Mouse (Mus musculus) kidney, embryonic 16.5 days (tissue): ENCODE measurements around the gene Il1r1. TPM values are rescaled to one million over a fixed set of nuclear protein-coding genes. Genes with fewer than 3 reads are reported as not detected.

Source experiments
- ATAC-seq: fragments of 200-750 bp; cut with Nextera tagmentation; 2 replicates; pipeline ENCODE4 v1.8.0; 2017; ENCODE audit warnings: moderate TSS enrichment; ENCODE audit not compliant: low FRiP score, low TSS enrichment
- H3K27ac ChIP-seq: fragments of 300-500 bp; sonication (generic); 2 replicates; pipeline ENCODE4 v1.5.1; 2014; ENCODE audit warnings: low read length
- H3K27me3 ChIP-seq: fragments of 300-500 bp; sonication (generic); 2 replicates; pipeline ENCODE4 v1.6.1; 2014; ENCODE audit warnings: low read length, control low read depth, mixed read lengths; ENCODE audit not compliant: insufficient read depth
- H3K36me3 ChIP-seq: fragments of 300-500 bp; sonication (generic); 2 replicates; pipeline ENCODE4 v1.6.1; 2014; ENCODE audit warnings: low read length, control low read depth, mixed read lengths; ENCODE audit not compliant: insufficient read depth
- H3K4me1 ChIP-seq: fragments of 300-500 bp; sonication (generic); 2 replicates; pipeline ENCODE4 v1.6.1; 2014; ENCODE audit warnings: low read length, control low read depth, mixed read lengths; ENCODE audit not compliant: insufficient read depth
- H3K4me2 ChIP-seq: fragments of 300-500 bp; sonication (generic); replicated peaks from 2 replicates; pipeline ENCODE4 v1.6.1; 2014; ENCODE audit warnings: low read depth, low read length
- H3K4me3 ChIP-seq: fragments of 300-500 bp; sonication (generic); 2 replicates; pipeline ENCODE4 v1.5.1; 2014; ENCODE audit warnings: mild to moderate bottlenecking, low read length
- H3K9ac ChIP-seq: fragments of 300-500 bp; sonication (generic); replicated peaks from 2 replicates; pipeline ENCODE4 v1.6.1; 2014; ENCODE audit warnings: low read length
- H3K9me3 ChIP-seq: fragments of 300-500 bp; sonication (generic); 2 replicates; pipeline ENCODE4 v1.6.1; 2016; ENCODE audit warnings: low read length, control low read depth
- WGBS: fragments of 180-500 bp; shearing (Covaris S2); extraction: QIAGEN DNeasy Blood & Tissue Kit; methylation state at CpG from one replicate; pipeline ENCODE4 v1.1.7; 2014; 5-methylcytosine and 5-hydroxymethylcytosine counted together
- polyA plus RNA-seq: library from polyadenylated mRNA; unstranded; fragments of >200 nt; fragmentation: Nextera tagmentation; extraction: Ambion mirVana; gene quantifications from 2 replicates; pipeline ENCODE4 v1.2.1, GENCODE M21; 2015

Gene Il1r1
- polyA plus RNA-seq, 1 experiment from 2014 or later: 5.3 TPM

DNA sequence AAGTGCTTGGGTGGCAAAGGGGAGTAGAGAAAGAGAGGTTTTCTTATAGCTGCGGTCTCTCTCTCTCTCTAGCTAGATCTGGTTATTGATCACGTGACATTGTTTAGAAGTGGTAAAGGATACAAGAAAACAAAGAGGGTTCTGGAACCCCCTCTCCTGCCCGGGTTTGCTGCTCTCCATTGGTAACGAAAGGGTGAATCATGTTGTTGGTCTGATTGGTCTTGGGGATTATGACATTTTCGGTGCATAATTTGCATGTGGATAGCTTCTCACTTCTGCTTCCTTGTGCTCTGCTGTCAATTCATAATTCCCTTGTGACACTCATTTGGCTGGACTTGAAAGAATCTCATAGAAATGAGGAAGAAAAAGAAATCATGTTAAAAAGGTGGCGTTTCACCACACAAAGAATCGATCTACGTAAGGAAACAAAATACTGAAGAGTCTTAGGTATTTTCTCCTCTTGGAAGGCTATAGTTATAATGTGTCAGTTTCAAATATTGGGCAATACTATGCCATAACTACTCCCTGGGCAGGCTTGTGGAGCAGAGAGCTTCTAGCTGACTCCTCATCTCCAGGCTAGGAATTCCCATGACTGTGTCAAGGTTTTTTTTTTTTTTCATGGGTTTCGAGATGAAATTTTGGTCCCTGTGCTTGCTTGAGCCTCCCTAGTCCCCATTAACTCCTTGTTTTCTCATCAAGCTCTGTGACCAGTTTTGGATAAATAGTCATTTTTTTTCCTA is 15.6 kb downstream of the Il1r1 start:
- H3K9me3 ChIP-seq: 0 out of 2 replicates have a peak, but pooled peaks cover 2% of the 10 kb centered on the region
- no peak overlapping the region for H3K27ac ChIP-seq
- no peaks in the 10 kb centered on the region; the same call in 1 of the 2 replicates for H3K27me3 ChIP-seq
- peaks cover 19% of the 10 kb centered on the region for H3K4me1 ChIP-seq
- no peak for ATAC-seq
- H3K4me3 ChIP-seq: no peak overlapping the region
- H3K36me3 ChIP-seq: no peaks in the 10 kb centered on the region
- no peak overlapping the region for H3K4me2 ChIP-seq
- H3K9ac ChIP-seq: no peak overlapping the region
- 90% methylated on average over 9 of the region's 9 CpGs for WGBS

DNA sequence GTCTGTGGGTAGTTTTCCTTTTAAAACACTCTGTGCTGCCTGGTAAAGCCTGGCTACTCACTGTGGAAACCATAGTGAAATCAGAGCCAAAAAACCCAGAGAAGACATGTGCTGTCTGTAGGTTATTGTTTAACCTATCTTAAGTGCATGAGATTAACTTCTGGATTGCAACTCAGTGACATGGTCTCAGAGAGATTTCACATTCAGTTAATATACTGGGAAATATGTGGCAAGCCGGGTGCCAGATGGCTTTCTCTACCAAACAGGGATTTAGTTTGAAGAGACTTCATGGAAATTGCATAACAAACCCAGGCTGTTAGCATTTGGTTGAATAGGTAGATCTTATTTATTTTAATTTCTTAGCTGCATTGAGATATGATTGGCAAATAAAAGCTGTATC is 17.8 kb downstream of the Il1r1 start:
- Histone ChIP-seq H3K9me3 (0 out of 2 replicates have a peak, but pooled peaks cover 2% of the 10 kb centered on the region), H3K4me2 (no peak overlapping the region), H3K4me1 (peaks cover under 1% of the 10 kb centered on the region), H3K27ac (no peak overlapping the region), H3K36me3 (no peaks in the 10 kb centered on the region), H3K27me3 (no peaks in the 10 kb centered on the region; the same call in 1 of the 2 replicates), H3K9ac (no peak overlapping the region), H3K4me3 (no peak overlapping the region)
- no peak for ATAC-seq
- 70% methylated on average over 1 of the region's 1 CpGs for WGBS

DNA sequence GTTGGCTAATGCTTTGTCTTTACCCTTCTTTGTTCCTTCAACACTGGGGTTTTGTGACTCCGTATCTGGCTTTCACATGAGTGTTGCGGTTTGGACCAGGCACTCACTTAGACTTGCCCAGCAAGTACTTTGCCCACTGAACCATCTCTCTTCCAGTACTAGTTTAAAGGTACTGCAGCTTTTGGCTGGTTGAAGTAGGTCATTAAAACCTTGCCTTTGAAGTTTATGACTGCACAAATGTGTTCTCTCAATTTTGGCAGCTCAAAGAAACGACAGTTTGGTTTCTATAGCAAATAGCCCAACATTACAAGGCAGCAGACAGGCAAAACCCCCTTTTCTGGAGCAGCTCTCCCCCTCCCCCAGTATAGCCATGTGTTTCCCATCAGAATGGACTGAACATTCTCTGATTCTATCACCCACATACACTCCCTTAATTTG is 18.7 kb downstream of the Il1r1 start:
- H3K9me3 ChIP-seq: 0 out of 2 replicates have a peak, but pooled peaks cover 2% of the 10 kb centered on the region
- WGBS: 47% methylated on average over 3 of the region's 3 CpGs
- H3K4me1 ChIP-seq: no peaks in the 10 kb centered on the region; the same call in 1 of the 2 replicates
- H3K27ac ChIP-seq: peak overlapping the region; percentile 58; the same call in 1 of the 2 replicates
- H3K4me2 ChIP-seq: no peak overlapping the region
- H3K36me3 ChIP-seq: no peaks in the 10 kb centered on the region
- no peak for ATAC-seq
- no peaks in the 10 kb centered on the region; the same call in 1 of the 2 replicates for H3K27me3 ChIP-seq
- no peak overlapping the region for H3K4me3 ChIP-seq
- H3K9ac ChIP-seq: no peak overlapping the region

DNA sequence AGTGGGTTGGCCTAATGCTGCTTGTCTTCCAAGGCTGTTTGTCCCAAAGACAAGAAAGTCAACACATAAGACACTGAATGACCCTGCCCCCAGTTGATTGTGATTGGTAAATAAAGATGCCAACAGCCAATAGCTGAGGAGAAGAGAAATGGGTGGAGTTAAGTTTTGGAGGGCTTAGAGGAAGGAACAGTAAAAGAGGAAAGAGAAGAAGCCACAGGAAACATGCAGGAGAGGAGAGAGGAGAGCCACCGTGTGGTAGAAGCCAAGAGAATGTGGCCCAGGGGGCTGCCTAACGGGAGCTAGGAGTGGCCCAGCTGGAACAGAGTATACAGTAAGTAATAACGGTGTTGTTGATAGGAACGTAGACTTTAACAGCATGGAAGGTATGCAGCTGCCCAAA is 25.5 kb downstream of the Il1r1 start:
- 51% methylated on average over 4 of the region's 4 CpGs for WGBS
- no peak overlapping the region for H3K4me3 ChIP-seq
- no peaks in the 10 kb centered on the region for H3K4me1 ChIP-seq
- H3K9me3 ChIP-seq: no peaks in the 10 kb centered on the region
- H3K27ac ChIP-seq: no peak overlapping the region
- no peaks in the 10 kb centered on the region for H3K36me3 ChIP-seq
- ATAC-seq: peak; percentile 51; the same call in 1 of the 2 replicates
- H3K9ac ChIP-seq: no peak overlapping the region
- no peaks in the 10 kb centered on the region for H3K27me3 ChIP-seq
- no peak overlapping the region for H3K4me2 ChIP-seq

DNA sequence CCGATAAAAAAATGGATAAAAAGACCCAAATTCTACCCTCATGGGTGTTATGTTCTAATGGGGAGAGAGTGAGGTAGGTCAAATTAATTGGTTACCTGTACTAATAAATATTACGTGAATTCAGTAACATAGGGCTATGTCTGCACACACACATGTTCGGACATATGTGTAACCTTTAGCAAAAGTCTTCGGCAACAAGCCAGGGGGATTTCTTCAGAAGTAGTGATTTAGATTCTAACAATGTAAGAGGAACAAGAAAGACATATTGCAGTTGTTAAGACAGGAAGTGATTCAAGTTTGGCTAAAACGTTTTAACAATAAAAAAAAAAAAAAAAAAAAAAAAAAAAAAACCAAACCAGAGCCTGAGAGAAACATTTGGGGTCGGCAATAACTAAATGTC is 27.6 kb downstream of the Il1r1 start:
- Histone ChIP-seq H3K27me3 (no peaks in the 10 kb centered on the region), H3K9me3 (no peaks in the 10 kb centered on the region), H3K36me3 (no peaks in the 10 kb centered on the region), H3K4me2 (no peak overlapping the region), H3K9ac (no peak overlapping the region), H3K4me3 (no peak overlapping the region), H3K27ac (no peak overlapping the region), H3K4me1 (no peaks in the 10 kb centered on the region)
- no peak for ATAC-seq
- WGBS: 74% methylated on average over 6 of the region's 6 CpGs

DNA sequence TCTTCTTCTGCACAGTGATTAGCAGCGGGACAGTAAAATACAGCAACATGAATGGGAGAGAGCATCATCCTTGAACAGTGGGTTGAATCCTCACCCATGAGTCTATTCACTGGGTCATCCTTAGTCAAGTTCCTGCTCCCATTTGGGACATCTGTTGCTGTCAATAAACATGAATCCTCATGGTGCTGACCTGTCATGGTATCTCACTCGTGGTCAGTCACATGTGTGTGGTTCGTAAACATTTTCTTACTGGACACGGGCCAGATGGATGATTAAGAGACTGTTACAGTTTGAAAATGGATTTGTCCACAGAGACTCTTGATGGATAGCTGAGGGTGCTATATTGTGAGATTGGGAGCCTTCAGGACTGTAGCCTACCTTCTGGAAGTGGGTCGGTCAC is 29.1 kb downstream of the Il1r1 start:
- no peaks in the 10 kb centered on the region for H3K27me3 ChIP-seq
- no peak for ATAC-seq
- 81% methylated on average over 5 of the region's 5 CpGs for WGBS
- no peaks in the 10 kb centered on the region for H3K9me3 ChIP-seq
- no peak overlapping the region for H3K27ac ChIP-seq
- no peak overlapping the region for H3K9ac ChIP-seq
- H3K36me3 ChIP-seq: no peaks in the 10 kb centered on the region
- H3K4me2 ChIP-seq: no peak overlapping the region
- no peaks in the 10 kb centered on the region for H3K4me1 ChIP-seq
- H3K4me3 ChIP-seq: no peak overlapping the region

DNA sequence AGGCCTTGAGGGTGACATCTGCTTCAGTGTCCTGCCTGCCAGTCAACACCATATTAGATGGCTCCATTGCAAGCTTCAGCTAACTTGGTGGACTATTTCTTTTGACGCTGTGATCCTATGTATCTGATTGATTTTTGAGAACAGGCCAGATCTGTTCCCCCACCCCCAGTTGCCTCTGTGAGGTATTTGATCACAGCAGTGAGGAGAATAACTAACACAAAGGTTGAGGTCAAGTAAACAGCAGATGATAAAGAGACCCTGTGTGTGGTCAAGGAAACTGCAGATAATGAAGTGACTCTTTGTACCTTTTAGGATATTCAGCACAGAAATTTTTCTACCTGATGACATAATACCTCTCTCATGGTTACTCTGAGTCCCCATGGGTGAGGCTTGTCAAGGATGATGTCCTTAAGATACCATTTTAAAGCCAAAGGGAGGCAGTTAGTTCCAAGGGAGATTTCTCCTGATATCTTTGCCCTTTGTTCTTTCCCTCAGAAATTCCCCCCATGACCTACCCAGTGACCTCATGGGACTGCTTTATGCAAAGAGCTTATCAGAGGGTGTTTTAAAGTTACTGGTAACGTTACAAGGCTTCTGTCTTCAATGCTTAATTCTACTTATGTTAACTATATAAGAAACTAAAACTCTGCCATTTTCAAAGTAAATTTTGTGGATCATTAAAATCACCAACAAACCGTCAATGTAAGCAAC is 29.6 kb downstream of the Il1r1 start:
- H3K9ac ChIP-seq: no peak overlapping the region
- H3K36me3 ChIP-seq: no peaks in the 10 kb centered on the region
- no peak overlapping the region for H3K27ac ChIP-seq
- H3K4me3 ChIP-seq: no peak overlapping the region
- H3K4me1 ChIP-seq: no peaks in the 10 kb centered on the region
- no peaks in the 10 kb centered on the region for H3K9me3 ChIP-seq
- no peaks in the 10 kb centered on the region for H3K27me3 ChIP-seq
- no peak overlapping the region for H3K4me2 ChIP-seq
- 68% methylated on average over 3 of the region's 3 CpGs for WGBS
- no peak for ATAC-seq

DNA sequence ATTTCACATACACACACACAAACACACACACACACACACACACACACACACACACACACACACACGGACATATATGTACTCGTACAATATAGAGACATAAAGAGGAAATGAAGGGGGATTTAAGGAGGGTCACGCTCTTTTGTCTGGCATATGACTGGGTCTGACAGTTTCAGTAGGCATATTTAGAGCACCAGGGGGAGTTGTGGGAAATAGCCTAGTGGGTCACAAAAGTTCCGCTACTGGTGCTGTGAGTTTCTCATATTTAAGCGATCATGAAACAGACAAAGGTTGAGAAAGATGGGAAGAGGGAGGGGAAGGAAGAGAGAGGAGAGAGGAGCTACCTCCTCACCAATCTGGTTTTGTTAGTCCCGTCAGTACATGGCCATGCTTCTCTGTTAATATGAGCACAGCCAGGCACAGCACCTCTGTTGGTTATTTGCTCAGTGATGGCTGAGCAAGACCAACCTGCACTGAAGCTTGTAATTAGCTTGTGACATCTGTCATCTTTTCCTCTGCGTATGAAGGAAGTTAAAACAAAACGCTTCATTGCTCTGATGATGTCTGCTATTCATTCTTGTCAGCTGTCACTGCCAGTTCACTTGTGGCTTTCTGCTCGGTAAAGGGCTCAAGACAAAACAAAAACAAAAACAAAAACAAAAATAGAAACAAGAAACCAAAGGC is 37.7 kb downstream of the Il1r1 start:
- H3K4me2 ChIP-seq: no peak overlapping the region
- no peaks in the 10 kb centered on the region for H3K9me3 ChIP-seq
- H3K4me1 ChIP-seq: peaks cover 18% of the 10 kb centered on the region
- no peak for ATAC-seq
- 62% methylated on average over 9 of the region's 9 CpGs for WGBS
- no peaks in the 10 kb centered on the region for H3K27me3 ChIP-seq
- H3K36me3 ChIP-seq: no peaks in the 10 kb centered on the region
- H3K9ac ChIP-seq: no peak overlapping the region
- H3K4me3 ChIP-seq: no peak overlapping the region
- H3K27ac ChIP-seq: no peak overlapping the region

DNA sequence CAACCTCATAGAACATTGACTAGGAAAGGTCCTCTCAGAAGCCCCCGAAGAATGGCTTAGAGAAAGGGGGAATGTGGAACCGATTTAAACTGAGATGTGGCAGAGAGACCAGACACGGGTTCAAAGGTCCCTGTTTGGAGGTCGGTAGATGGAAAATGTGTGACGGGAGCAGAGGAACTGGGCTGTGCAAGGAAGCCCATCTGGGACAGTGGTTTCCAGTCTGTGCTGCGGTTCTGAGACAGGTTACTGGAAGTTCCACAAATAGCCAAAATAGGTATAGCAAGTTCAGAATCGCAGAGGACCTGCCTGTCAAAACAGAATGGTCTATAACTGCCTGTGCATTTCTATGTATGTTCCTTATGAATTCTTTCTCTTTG is 38.2 kb downstream of the Il1r1 start:
- peaks cover 18% of the 10 kb centered on the region for H3K4me1 ChIP-seq
- 71% methylated on average over 7 of the region's 7 CpGs for WGBS
- ATAC-seq: no peak
- H3K4me3 ChIP-seq: no peak overlapping the region
- no peaks in the 10 kb centered on the region for H3K36me3 ChIP-seq
- no peaks in the 10 kb centered on the region for H3K9me3 ChIP-seq
- no peaks in the 10 kb centered on the region for H3K27me3 ChIP-seq
- no peak overlapping the region for H3K9ac ChIP-seq
- no peak overlapping the region for H3K4me2 ChIP-seq
- no peak overlapping the region for H3K27ac ChIP-seq
